Mouse (Mus musculus): ENCODE data around the gene Selenok. TPM values are rescaled to one million over a fixed set of nuclear protein-coding genes. Genes with fewer than 3 reads are reported as not detected.

Gene Selenok
- polyA plus RNA-seq, 1 experiment: 32.5 TPM

- no peak for DNase-seq
- 84% methylated on average over 8 of the region's 8 CpGs for WGBS
- TF ChIP-seq CTCF (IDR thresholded peaks at IDR 0.05; ENCODE audit: borderline replicate concordance, control insufficient read depth, extremely low read depth, insufficient read depth, low read length, poor library complexity) (no peak), POLR2A (IDR thresholded peaks at IDR 0.05; ENCODE audit: control insufficient read depth, extremely low read depth, insufficient read depth, low read length, poor library complexity) (no peak)
- Histone ChIP-seq H3K36me3 (ENCODE audit: control insufficient read depth, insufficient read depth, low read length) (no peaks in the 10 kb centered on the region), H3K4me3 (ENCODE audit: control insufficient read depth, insufficient read depth, low read length) (no peak overlapping the region), H3K27me3 (ENCODE audit: control insufficient read depth, insufficient read depth, low read length) (no peaks in the 10 kb centered on the region), H3K4me1 (replicated peaks; ENCODE audit: control insufficient read depth, insufficient read depth, low read length) (peaks cover 73% of the 10 kb centered on the region), H3K27ac (ENCODE audit: control insufficient read depth, insufficient read depth, low read length) (0 out of 2 replicates have a peak overlapping the region, but pooled peaks have one; percentile 5)
Observed at GRCm38 (mm10) chr14:30017794-30018462, 49.8 kb downstream of the Selenok start.

GRCm38 (mm10) chr14:30018463-30018801, 50.3 kb downstream of the Selenok start:
- Histone ChIP-seq H3K27me3 (ENCODE audit: control insufficient read depth, insufficient read depth, low read length) (no peaks in the 10 kb centered on the region), H3K4me1 (replicated peaks; ENCODE audit: control insufficient read depth, insufficient read depth, low read length) (peaks cover 72% of the 10 kb centered on the region), H3K36me3 (ENCODE audit: control insufficient read depth, insufficient read depth, low read length) (no peaks in the 10 kb centered on the region), H3K4me3 (ENCODE audit: control insufficient read depth, insufficient read depth, low read length) (no peak overlapping the region), H3K27ac (ENCODE audit: control insufficient read depth, insufficient read depth, low read length) (no peak overlapping the region)
- DNase-seq: no peak
- TF ChIP-seq CTCF (IDR thresholded peaks at IDR 0.05; ENCODE audit: borderline replicate concordance, control insufficient read depth, extremely low read depth, insufficient read depth, low read length, poor library complexity) (no peak), POLR2A (IDR thresholded peaks at IDR 0.05; ENCODE audit: control insufficient read depth, extremely low read depth, insufficient read depth, low read length, poor library complexity) (no peak)
- 91% methylated on average over 4 of the region's 4 CpGs for WGBS

- TF ChIP-seq POLR2A (IDR thresholded peaks at IDR 0.05; ENCODE audit: control insufficient read depth, extremely low read depth, insufficient read depth, low read length, poor library complexity) (no peak), CTCF (IDR thresholded peaks at IDR 0.05; ENCODE audit: borderline replicate concordance, control insufficient read depth, extremely low read depth, insufficient read depth, low read length, poor library complexity) (no peak)
- Histone ChIP-seq H3K4me3 (ENCODE audit: control insufficient read depth, insufficient read depth, low read length) (no peak overlapping the region), H3K27me3 (ENCODE audit: control insufficient read depth, insufficient read depth, low read length) (no peaks in the 10 kb centered on the region), H3K4me1 (replicated peaks; ENCODE audit: control insufficient read depth, insufficient read depth, low read length) (peaks cover 70% of the 10 kb centered on the region), H3K27ac (ENCODE audit: control insufficient read depth, insufficient read depth, low read length) (peak overlapping the region; percentile 33; the same call in 1 of the 2 replicates), H3K36me3 (ENCODE audit: control insufficient read depth, insufficient read depth, low read length) (no peaks in the 10 kb centered on the region)
- DNase-seq: no peak
- 94% methylated on average over 6 of the region's 6 CpGs for WGBS
Observed at GRCm38 (mm10) chr14:30018846-30019245, 50.7 kb downstream of the Selenok start.

GRCm38 (mm10) chr14:30019375-30019774, 51.3 kb downstream of the Selenok start:
- Histone ChIP-seq H3K36me3 (ENCODE audit: control insufficient read depth, insufficient read depth, low read length) (no peaks in the 10 kb centered on the region), H3K27me3 (ENCODE audit: control insufficient read depth, insufficient read depth, low read length) (no peaks in the 10 kb centered on the region), H3K4me3 (ENCODE audit: control insufficient read depth, insufficient read depth, low read length) (no peak overlapping the region), H3K4me1 (replicated peaks; ENCODE audit: control insufficient read depth, insufficient read depth, low read length) (peaks cover 66% of the 10 kb centered on the region), H3K27ac (ENCODE audit: control insufficient read depth, insufficient read depth, low read length) (peak overlapping the region; percentile 77)
- WGBS: 49% methylated on average over 8 of the region's 8 CpGs
- no peak for DNase-seq
- TF ChIP-seq CTCF (IDR thresholded peaks at IDR 0.05; ENCODE audit: borderline replicate concordance, control insufficient read depth, extremely low read depth, insufficient read depth, low read length, poor library complexity) (no peak), POLR2A (IDR thresholded peaks at IDR 0.05; ENCODE audit: control insufficient read depth, extremely low read depth, insufficient read depth, low read length, poor library complexity) (no peak)

GRCm38 (mm10) chr14:30019792-30020575, 51.9 kb downstream of the Selenok start:
- no peak for DNase-seq
- Histone ChIP-seq H3K36me3 (ENCODE audit: control insufficient read depth, insufficient read depth, low read length) (no peaks in the 10 kb centered on the region), H3K4me1 (replicated peaks; ENCODE audit: control insufficient read depth, insufficient read depth, low read length) (peaks cover 62% of the 10 kb centered on the region), H3K27me3 (ENCODE audit: control insufficient read depth, insufficient read depth, low read length) (no peaks in the 10 kb centered on the region), H3K4me3 (ENCODE audit: control insufficient read depth, insufficient read depth, low read length) (no peak overlapping the region), H3K27ac (ENCODE audit: control insufficient read depth, insufficient read depth, low read length) (peak overlapping the region; percentile 77)
- TF ChIP-seq CTCF (IDR thresholded peaks at IDR 0.05; ENCODE audit: borderline replicate concordance, control insufficient read depth, extremely low read depth, insufficient read depth, low read length, poor library complexity): no peak
- no peak for TF ChIP-seq POLR2A (IDR thresholded peaks at IDR 0.05; ENCODE audit: control insufficient read depth, extremely low read depth, insufficient read depth, low read length, poor library complexity)
- 15% methylated on average over 9 of the region's 9 CpGs for WGBS

- H3K4me3 ChIP-seq (ENCODE audit: control insufficient read depth, insufficient read depth, low read length): no peak overlapping the region
- 12% methylated on average over 6 of the region's 6 CpGs for WGBS
- H3K4me1 ChIP-seq (replicated peaks; ENCODE audit: control insufficient read depth, insufficient read depth, low read length): peaks cover 59% of the 10 kb centered on the region
- DNase-seq: peak; percentile 42
- peak overlapping the region; percentile 85 for H3K27ac ChIP-seq (ENCODE audit: control insufficient read depth, insufficient read depth, low read length)
- no peak for TF ChIP-seq POLR2A (IDR thresholded peaks at IDR 0.05; ENCODE audit: control insufficient read depth, extremely low read depth, insufficient read depth, low read length, poor library complexity)
- no peak for TF ChIP-seq CTCF (IDR thresholded peaks at IDR 0.05; ENCODE audit: borderline replicate concordance, control insufficient read depth, extremely low read depth, insufficient read depth, low read length, poor library complexity)
- H3K27me3 ChIP-seq (ENCODE audit: control insufficient read depth, insufficient read depth, low read length): no peaks in the 10 kb centered on the region
- no peaks in the 10 kb centered on the region for H3K36me3 ChIP-seq (ENCODE audit: control insufficient read depth, insufficient read depth, low read length)
Observed at GRCm38 (mm10) chr14:30022471-30022870, 54.4 kb downstream of the Selenok start.

Data from thymus, adult 2 months (tissue).